Mouse (Mus musculus) natural killer cell, adult 2 months (primary cell): ENCODE measurements around the gene Gm5901.
"Not testable (repeated sequence)": the region's sequence is repeated elsewhere in the genome, so short reads cannot be mapped to it uniquely, and the experiment has no call there.

ENCODE experiments used
- DNase-seq, 2 experiments: peaks; one replicate each; pipeline ENCODE4 v3.0.0; 2022; ENCODE audit warnings: low spot score in 2 of 2

Gene Gm5901

DNA sequence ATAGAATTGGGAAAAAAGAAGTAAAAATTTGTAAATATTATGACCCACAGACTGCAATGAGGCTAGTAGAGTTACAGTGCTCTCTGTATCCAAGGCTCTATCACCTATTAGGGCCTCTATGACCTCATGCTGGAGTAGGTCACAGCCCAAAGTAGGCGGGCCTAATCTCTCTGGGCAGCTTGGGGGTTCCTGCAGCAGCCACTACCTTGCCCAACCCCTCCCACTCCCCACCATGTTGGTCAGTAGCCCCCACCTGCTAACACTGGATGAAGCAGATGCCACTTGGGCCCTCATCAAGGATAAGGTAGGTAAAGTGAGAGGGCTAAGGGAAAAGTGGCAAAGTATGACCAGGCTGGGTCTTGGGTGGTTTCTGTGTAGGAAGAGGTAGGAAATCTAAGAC lies at the start of gene Gm5901:
Gm5901 (plus strand) TSS at position 173 of the 400 bp plus-strand sequence.
- no peak for DNase-seq

- DNase-seq = no peak
Measured at GRCm38 (mm10) chr7:105325302-105325701, 49.5 kb upstream of the Gm5901 start.

- no peak for DNase-seq
Measured at GRCm38 (mm10) chr7:105334004-105334403, 40.8 kb upstream of the Gm5901 start, which contains the start of gene Olfr690. TSS of gene Olfr690 (minus strand) at chr7:105334104.

- no peak for DNase-seq
Measured at GRCm38 (mm10) chr7:105342170-105342569, 32.7 kb upstream of the Gm5901 start, which contains the start of gene Olfr691. TSS of gene Olfr691 (minus strand) at chr7:105342270.

DNA sequence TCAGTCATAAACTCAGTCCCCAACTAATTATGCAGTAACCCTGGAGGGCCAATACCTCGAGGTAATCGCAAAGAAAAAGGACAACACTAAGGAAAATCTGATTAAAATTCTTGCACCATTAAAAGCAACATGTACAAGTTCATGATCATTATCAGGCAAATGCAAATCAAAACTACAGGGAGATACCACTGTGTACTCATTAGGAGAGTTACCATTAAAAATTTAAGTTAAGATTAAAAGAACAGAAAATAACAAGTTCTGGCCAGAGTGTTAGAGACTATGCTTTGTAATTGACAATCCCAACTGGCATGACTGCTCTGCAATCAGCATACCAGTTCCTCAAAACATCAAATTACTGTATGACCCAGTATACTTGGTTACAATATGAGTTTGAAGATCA lies 32.1 kb upstream of the Gm5901 start:
- no peak for DNase-seq

- not testable (repeated sequence) for DNase-seq
Measured at GRCm38 (mm10) chr7:105356064-105356463, 18.8 kb upstream of the Gm5901 start.

- DNase-seq = not testable (repeated sequence)
Measured at GRCm38 (mm10) chr7:105356487-105356886, 18.4 kb upstream of the Gm5901 start.

- no peak for DNase-seq
Measured at GRCm38 (mm10) chr7:105361713-105362112, 13.1 kb upstream of the Gm5901 start.

DNA sequence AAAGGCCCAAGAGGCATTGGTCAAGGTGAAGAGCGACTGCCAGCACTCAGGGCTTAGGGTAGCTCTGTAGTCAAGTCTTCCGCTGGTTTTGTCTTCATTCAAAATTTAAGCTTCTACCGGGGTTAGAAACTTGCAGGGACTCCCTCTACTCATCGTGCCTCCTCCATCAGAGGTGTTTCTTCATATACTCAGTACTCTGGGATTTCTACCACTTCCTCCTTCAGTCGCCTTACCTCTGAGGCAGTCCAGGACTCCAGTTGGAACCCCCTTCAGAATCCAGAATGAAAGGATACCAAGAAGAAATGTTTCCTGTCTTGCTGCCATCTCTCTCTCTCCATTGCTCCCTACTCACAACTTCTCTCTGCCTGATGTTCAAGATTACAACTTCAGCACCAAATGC lies 7.6 kb upstream of the Gm5901 start:
- no peak for DNase-seq

- no peak for DNase-seq
Measured at GRCm38 (mm10) chr7:105367930-105368329, 6.9 kb upstream of the Gm5901 start, which contains the start of gene Olfr692. TSS of gene Olfr692 (plus strand) at chr7:105368230.

GRCm38 (mm10) chr7:105368521-105368920 lies 6.3 kb upstream of the Gm5901 start:
- DNase-seq = no peak

DNA sequence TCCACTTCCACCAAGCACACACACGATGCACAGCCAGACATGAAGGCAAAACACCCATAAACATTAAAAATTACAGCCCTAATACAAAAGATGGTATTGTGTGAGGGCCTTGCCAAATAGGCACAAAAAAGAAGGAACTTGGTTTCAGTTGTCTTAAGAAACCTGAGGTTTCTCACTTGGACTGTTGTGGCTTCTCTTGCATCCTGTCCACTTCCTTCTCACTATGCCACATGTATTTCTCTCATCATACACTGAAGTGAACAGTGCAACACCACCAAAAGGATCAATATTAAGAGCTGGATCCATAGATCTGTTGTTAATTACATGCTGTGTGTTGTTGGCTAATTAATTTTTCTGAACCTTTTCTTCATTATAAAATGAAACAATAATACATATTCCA lies 1.9 kb upstream of the Gm5901 start:
- peak; percentile 17 to 37 for DNase-seq

GRCm38 (mm10) chr7:105373509-105373908 lies 1.3 kb upstream of the Gm5901 start:
- no peak for DNase-seq

- no peak for DNase-seq
Measured at GRCm38 (mm10) chr7:105373976-105374375, 862 bp upstream of the Gm5901 start.

GRCm38 (mm10) chr7:105380329-105380728 lies 5.5 kb downstream of the Gm5901 start:
- no peak for DNase-seq

GRCm38 (mm10) chr7:105387696-105388095 lies 12.9 kb downstream of the Gm5901 start:
- no peak for DNase-seq

- DNase-seq = no peak
Measured at GRCm38 (mm10) chr7:105390236-105390635, 15.4 kb downstream of the Gm5901 start.

GRCm38 (mm10) chr7:105394606-105395005 lies 19.8 kb downstream of the Gm5901 start:
- no peak for DNase-seq

DNA sequence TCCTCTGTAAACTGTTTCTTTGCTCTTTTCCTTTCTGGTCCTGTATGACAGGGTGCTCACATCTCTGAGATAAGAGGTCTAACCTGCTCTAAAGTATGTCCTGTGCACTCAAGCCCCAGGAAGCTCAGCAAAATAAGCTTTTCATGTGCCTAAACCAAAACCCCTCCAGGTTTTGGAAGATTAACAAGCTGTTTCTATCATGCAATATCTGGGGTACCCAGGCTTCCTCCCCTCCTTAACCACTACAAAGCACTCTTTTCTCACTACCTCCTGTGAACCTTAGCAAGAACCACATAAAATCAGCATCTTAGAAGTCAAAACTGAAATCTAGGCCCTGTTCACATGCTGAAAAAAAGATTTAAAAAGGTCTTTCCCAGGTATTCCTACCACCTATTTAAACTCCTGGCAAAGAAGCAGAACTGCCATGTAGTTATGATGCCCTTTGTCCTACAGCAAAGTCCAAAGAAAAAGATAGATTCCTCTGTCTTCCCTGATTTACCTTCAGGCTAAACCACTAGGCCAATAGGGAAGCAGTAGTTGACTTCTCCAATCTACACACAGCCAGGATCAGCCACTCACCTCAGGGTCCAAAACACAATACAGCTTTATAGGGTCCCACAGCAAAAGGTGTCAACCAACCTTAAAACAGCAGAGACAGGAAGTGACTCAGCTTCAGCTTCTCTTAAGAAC lies 20.4 kb downstream of the Gm5901 start:
- DNase-seq = peak; percentile 7

- no peak for DNase-seq
Measured at GRCm38 (mm10) chr7:105396126-105396525, 21.3 kb downstream of the Gm5901 start.

GRCm38 (mm10) chr7:105399058-105399934 lies 24.5 kb downstream of the Gm5901 start:
- peak; percentile 14 to 20 for DNase-seq

GRCm38 (mm10) chr7:105399935-105400624 lies 25.2 kb downstream of the Gm5901 start, which contains the start of gene Fam160a2:
TSS of gene Fam160a2 (minus strand) at chr7:105400054.
- peak; percentile 91 to 94 for DNase-seq
